Mouse (Mus musculus): ENCODE measurements around the gene Schip1. TPM values are rescaled to one million over a fixed set of nuclear protein-coding genes. Genes with fewer than 3 reads are reported as not detected.
A peak's percentile ranks its signal among the peaks of the same experiment; 100 is the strongest.

The Schip1 gene
- polyA plus RNA-seq, 1 experiment from 2014 or later: 152 TPM

DNA sequence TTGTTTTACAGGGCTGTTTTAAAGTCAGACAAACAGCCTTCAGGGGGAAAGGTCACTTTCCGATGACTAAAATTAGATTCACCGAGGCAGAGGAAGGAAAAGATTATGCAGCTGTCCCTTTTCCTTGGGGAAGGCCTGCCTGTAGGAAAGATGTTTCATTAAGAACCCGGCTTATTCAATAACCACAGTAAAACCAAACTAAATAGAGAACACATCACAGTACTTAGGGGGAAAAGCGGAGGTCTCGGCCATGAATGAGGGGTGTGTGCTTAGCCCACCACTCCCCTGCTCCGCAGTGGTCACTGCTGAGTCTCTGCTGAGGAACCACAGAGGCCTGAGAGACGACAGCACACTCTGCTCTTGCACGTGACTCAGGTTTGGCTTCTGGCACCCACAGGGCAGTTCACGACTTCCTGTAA, 522.1 kb downstream of the Schip1 start:
- ATAC-seq (ENCODE audit: low FRiP score, low TSS enrichment) (no peak), DNase-seq (no peak)
- Histone ChIP-seq H3K4me1 (ENCODE audit: control insufficient read depth, insufficient read depth, low read length) (peaks cover 63% of the 10 kb centered on the region), H3K4me2 (ENCODE audit: low read length) (0 out of 2 replicates have a peak overlapping the region, but pooled peaks have one; percentile 6), H3K9ac (replicated peaks; ENCODE audit: low read length) (no peak overlapping the region), H3K4me3 (replicated peaks; ENCODE audit: low read depth, low read length) (no peak overlapping the region), H3K27ac (replicated peaks; ENCODE audit: low read depth, low read length) (peak overlapping the region; percentile 62), H3K36me3 (ENCODE audit: control insufficient read depth, insufficient read depth, low read length) (no peaks in the 10 kb centered on the region), H3K27me3 (ENCODE audit: control insufficient read depth, insufficient read depth, low read length) (no peaks in the 10 kb centered on the region), H3K9me3 (ENCODE audit: control insufficient read depth, low read length) (no peaks in the 10 kb centered on the region)
- WGBS: 27% methylated on average over 9 of the region's 9 CpGs

DNA sequence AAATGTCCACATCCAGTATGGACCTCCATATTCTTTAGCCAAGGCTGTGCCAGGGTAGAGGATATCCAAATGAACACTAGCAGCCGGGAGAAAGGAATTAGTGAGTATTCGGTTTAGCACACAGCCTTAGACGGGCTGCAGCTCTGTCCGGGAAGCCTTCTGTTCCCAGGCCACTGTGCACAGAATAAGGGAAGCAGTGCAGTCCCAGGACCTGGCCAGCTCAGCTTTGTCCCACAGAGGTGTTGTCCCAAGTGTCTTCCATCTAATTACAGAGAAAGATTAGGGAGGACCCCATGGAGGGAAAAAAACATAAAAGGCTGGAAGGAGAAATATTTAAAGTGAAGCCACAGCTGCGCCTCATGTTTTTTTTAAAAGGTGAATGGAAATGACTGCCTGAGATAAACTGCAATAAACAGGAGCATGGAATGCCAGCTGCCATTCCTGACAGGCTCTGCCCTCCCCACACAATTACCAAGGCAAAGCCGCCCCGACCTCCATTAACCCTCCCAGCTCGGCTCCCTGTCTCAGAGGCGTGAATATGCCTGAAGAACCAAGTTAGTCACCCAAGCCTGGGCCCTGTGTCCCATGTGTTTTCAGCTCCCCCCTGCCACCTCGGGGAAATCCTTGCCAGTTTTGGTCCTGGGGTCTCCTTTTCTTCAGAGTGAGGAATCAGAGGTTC, 523.1 kb downstream of the Schip1 start:
- Histone ChIP-seq H3K36me3 (ENCODE audit: control insufficient read depth, insufficient read depth, low read length) (no peaks in the 10 kb centered on the region), H3K4me2 (ENCODE audit: low read length) (no peak overlapping the region), H3K9me3 (ENCODE audit: control insufficient read depth, low read length) (no peaks in the 10 kb centered on the region), H3K4me3 (replicated peaks; ENCODE audit: low read depth, low read length) (no peak overlapping the region), H3K27me3 (ENCODE audit: control insufficient read depth, insufficient read depth, low read length) (no peaks in the 10 kb centered on the region), H3K4me1 (ENCODE audit: control insufficient read depth, insufficient read depth, low read length) (peaks cover 63% of the 10 kb centered on the region), H3K9ac (replicated peaks; ENCODE audit: low read length) (no peak overlapping the region), H3K27ac (replicated peaks; ENCODE audit: low read depth, low read length) (peak overlapping the region; percentile 62)
- DNase-seq (no peak), ATAC-seq (ENCODE audit: low FRiP score, low TSS enrichment) (peak; percentile 16; the same call in 1 of the 2 replicates)
- 21% methylated on average over 10 of the region's 10 CpGs for WGBS

DNA sequence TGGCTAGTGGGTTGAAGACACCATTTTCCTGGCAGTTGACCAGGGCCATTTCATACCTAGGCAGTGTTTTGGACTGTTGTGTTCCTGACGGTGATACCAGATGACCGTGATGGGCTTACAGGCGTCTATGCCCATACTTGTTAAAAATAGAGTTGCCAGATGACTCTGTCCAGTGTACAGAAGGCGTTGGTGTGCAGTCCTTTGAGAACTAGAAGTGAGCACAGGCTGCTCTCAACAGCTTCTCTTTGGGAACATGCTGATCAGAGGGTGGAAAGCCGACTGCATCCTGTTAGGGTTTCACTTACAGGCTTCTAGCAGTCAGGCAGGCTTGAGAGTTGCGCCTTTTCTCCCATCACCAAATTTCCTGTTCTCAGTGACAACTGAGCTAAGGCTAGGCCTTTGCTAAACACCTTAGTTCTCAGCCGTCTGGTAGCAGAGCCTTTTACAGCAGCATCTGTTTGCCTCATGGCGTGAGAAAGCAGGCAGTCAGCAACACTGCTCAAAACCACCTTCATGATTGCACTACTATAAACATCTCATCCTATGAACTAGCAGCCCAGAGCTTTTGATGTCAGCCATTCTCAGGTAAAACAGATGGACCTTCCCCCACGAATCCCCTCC, 524.7 kb downstream of the Schip1 start:
- WGBS: 86% methylated on average over 9 of the region's 9 CpGs
- peaks cover 56% of the 10 kb centered on the region for H3K4me1 ChIP-seq (ENCODE audit: control insufficient read depth, insufficient read depth, low read length)

DNA sequence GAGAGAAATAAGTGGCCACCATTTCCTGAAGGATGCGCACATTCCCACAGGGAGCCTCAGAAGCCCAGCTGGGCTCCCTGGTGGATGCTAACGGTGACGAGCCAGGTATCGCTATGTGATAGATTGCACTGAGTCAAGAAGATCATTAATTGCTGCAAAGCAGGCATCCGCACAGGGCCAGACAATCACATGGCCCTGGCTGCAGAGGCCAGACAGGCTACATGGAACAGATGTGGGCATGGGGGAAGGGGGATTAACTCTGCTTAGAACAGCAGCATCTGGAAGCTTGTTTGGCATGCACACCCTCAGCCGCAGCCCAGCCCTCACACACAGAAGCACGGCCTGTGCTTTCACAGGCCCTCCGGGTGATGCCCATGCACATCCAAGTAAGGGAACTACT, 525.8 kb downstream of the Schip1 start:
- H3K27ac ChIP-seq (replicated peaks; ENCODE audit: low read depth, low read length): 0 out of 2 replicates have a peak overlapping the region, but pooled peaks have one; percentile 39
- no peak overlapping the region for H3K9ac ChIP-seq (replicated peaks; ENCODE audit: low read length)
- no peak overlapping the region for H3K4me3 ChIP-seq (replicated peaks; ENCODE audit: low read depth, low read length)
- H3K27me3 ChIP-seq (ENCODE audit: control insufficient read depth, insufficient read depth, low read length): no peaks in the 10 kb centered on the region
- ATAC-seq (ENCODE audit: low FRiP score, low TSS enrichment): no peak
- no peaks in the 10 kb centered on the region for H3K36me3 ChIP-seq (ENCODE audit: control insufficient read depth, insufficient read depth, low read length)
- DNase-seq: no peak
- 50% methylated on average over 8 of the region's 8 CpGs for WGBS
- no peak overlapping the region for H3K4me2 ChIP-seq (ENCODE audit: low read length)
- no peaks in the 10 kb centered on the region for H3K9me3 ChIP-seq (ENCODE audit: control insufficient read depth, low read length)
- H3K4me1 ChIP-seq (ENCODE audit: control insufficient read depth, insufficient read depth, low read length): peaks cover 48% of the 10 kb centered on the region

More for the DNA sequence above, 524.7 kb downstream of the Schip1 start:
- no peak overlapping the region for H3K4me3 ChIP-seq (replicated peaks; ENCODE audit: low read depth, low read length)
- no peaks in the 10 kb centered on the region for H3K36me3 ChIP-seq (ENCODE audit: control insufficient read depth, insufficient read depth, low read length)
- H3K27ac ChIP-seq (replicated peaks; ENCODE audit: low read depth, low read length): no peak overlapping the region
- H3K27me3 ChIP-seq (ENCODE audit: control insufficient read depth, insufficient read depth, low read length): no peaks in the 10 kb centered on the region
- no peak overlapping the region for H3K4me2 ChIP-seq (ENCODE audit: low read length)
- no peaks in the 10 kb centered on the region for H3K9me3 ChIP-seq (ENCODE audit: control insufficient read depth, low read length)
- no peak overlapping the region for H3K9ac ChIP-seq (replicated peaks; ENCODE audit: low read length)
- ATAC-seq (ENCODE audit: low FRiP score, low TSS enrichment) (no peak), DNase-seq (no peak)

DNA sequence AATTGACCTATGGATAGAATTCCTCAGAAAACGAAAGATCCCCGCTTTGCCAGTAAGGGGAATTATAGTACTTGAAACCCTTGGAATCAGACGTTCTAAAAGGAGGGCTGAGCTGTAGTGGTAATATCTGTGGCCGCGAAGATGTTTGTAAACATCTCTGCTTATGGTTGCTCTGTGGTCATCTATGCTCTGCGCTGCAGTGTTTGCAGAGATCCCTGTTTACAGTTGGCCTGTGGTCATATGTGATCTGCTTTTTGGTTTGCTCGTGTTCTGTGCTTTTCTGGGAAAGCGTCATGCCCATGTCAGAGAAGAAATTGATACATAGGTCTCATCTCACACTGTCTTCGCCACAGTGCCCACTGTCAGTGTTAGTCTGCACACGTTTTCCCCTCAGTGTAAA, 528.0 kb downstream of the Schip1 start:
- H3K27me3 ChIP-seq (ENCODE audit: control insufficient read depth, insufficient read depth, low read length): no peaks in the 10 kb centered on the region
- H3K27ac ChIP-seq (replicated peaks; ENCODE audit: low read depth, low read length): no peak overlapping the region
- peaks cover 31% of the 10 kb centered on the region for H3K4me1 ChIP-seq (ENCODE audit: control insufficient read depth, insufficient read depth, low read length)
- H3K36me3 ChIP-seq (ENCODE audit: control insufficient read depth, insufficient read depth, low read length): peaks cover 12% of the 10 kb centered on the region; the same call in 1 of the 2 replicates
- DNase-seq: no peak
- no peak overlapping the region for H3K4me2 ChIP-seq (ENCODE audit: low read length)
- H3K9me3 ChIP-seq (ENCODE audit: control insufficient read depth, low read length): no peaks in the 10 kb centered on the region
- 88% methylated on average over 10 of the region's 10 CpGs for WGBS
- no peak overlapping the region for H3K4me3 ChIP-seq (replicated peaks; ENCODE audit: low read depth, low read length)
- no peak for ATAC-seq (ENCODE audit: low FRiP score, low TSS enrichment)
- no peak overlapping the region for H3K9ac ChIP-seq (replicated peaks; ENCODE audit: low read length)

DNA sequence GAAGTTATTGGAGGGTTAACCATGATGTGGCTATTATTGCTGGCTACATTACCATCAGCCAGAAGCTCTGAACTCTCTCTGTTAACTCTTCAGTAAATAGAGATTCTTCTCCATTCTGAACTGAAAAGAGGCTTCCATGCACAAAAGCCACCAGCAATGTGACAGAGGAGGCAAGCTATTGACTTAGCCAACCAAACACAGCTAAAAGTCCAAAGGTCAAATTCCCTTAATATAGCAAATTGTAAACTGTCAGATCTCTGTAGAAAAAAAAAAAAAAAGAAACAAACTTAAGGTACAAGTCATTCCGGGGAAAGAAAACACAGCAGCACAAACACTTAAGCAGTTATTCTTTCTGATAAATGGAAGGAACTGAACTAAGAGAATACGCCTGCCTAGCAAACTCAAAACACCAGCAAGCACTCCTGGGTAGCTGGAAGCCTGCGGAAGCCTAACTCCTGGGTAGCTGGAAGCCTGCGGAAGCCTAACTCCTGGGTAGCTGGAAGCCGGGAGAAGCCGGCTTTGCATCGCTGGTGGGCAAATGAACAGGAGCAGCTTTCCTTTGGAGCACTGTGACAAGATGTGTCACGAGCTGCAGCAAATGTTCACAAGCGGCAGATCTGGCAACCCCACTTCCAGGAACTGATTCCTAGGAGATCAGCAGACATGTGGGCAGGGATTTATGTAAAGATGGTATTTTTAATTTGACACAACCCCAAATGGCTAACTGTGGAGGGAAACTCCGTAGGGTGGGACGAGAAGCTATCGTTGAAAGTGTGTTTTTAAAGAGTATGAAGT, 528.7 kb downstream of the Schip1 start:
- H3K4me1 ChIP-seq (ENCODE audit: control insufficient read depth, insufficient read depth, low read length): peaks cover 26% of the 10 kb centered on the region
- no peaks in the 10 kb centered on the region for H3K9me3 ChIP-seq (ENCODE audit: control insufficient read depth, low read length)
- H3K36me3 ChIP-seq (ENCODE audit: control insufficient read depth, insufficient read depth, low read length): peaks cover 12% of the 10 kb centered on the region; the same call in 1 of the 2 replicates
- H3K4me2 ChIP-seq (ENCODE audit: low read length): no peak overlapping the region
- 63% methylated on average over 12 of the region's 12 CpGs for WGBS
- DNase-seq (no peak), ATAC-seq (ENCODE audit: low FRiP score, low TSS enrichment) (no peak)
- H3K27ac ChIP-seq (replicated peaks; ENCODE audit: low read depth, low read length): peak overlapping the region; percentile 45; the same call in 1 of the 2 replicates
- H3K27me3 ChIP-seq (ENCODE audit: control insufficient read depth, insufficient read depth, low read length): no peaks in the 10 kb centered on the region
- no peak overlapping the region for H3K9ac ChIP-seq (replicated peaks; ENCODE audit: low read length)
- H3K4me3 ChIP-seq (replicated peaks; ENCODE audit: low read depth, low read length): no peak overlapping the region

DNA sequence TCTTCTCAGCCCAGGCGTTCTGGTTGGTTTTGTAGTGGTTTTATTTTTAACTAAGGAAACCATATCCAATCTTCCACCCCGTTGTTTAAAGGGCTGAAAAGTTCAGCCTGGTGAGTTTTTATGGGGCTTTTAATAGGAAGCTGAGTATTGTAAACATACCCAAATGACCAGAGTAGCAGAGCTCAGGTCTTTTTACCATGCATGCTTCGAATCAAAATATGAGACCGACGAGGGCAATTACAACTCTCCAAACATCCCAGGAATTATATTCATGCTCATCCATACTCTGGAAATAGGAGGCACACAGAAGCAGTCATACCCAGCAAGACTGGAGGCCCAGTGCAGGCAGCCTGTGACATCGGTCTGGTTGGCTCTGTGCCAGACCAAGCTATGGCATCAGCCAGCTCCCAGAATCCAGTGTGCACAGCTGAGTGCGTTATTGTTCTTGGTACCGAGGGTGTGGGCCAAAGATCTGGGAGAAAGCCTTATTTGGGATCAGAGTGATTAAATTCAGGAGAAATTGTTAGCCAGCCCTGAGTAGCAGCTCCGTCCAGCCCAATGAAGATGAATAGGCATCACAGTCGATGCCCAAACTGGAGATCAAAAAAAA, 530.8 kb downstream of the Schip1 start:
- Histone ChIP-seq H3K4me1 (ENCODE audit: control insufficient read depth, insufficient read depth, low read length) (peaks cover 17% of the 10 kb centered on the region; the same call in 1 of the 2 replicates), H3K36me3 (ENCODE audit: control insufficient read depth, insufficient read depth, low read length) (peaks cover 14% of the 10 kb centered on the region; the same call in 1 of the 2 replicates), H3K4me2 (ENCODE audit: low read length) (no peak overlapping the region), H3K9me3 (ENCODE audit: control insufficient read depth, low read length) (no peaks in the 10 kb centered on the region), H3K4me3 (replicated peaks; ENCODE audit: low read depth, low read length) (no peak overlapping the region), H3K27me3 (ENCODE audit: control insufficient read depth, insufficient read depth, low read length) (no peaks in the 10 kb centered on the region), H3K27ac (replicated peaks; ENCODE audit: low read depth, low read length) (no peak overlapping the region), H3K9ac (replicated peaks; ENCODE audit: low read length) (no peak overlapping the region)
- ATAC-seq (ENCODE audit: low FRiP score, low TSS enrichment) (no peak), DNase-seq (no peak)
- WGBS: 82% methylated on average over 10 of the region's 10 CpGs

DNA sequence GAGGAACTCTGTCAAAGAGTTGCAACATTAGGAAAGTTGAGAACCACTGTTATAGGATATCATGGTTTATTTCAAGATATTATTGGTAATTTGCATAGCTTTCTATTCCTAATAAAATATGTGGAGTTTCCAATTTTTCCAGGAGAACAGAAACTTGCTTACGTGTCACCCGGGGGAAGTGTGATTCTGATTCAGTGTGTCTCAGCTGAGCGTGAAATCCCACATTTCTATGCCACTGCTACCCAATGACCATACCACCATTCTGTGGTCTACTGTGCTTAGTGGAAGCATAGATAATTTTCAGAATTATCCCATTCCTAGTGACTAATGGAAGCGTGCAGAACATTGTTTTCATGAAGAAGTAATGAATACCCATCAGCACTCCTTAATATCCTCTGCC, 532.3 kb downstream of the Schip1 start:
- Histone ChIP-seq H3K4me1 (ENCODE audit: control insufficient read depth, insufficient read depth, low read length) (peaks cover 12% of the 10 kb centered on the region; the same call in 1 of the 2 replicates), H3K4me3 (replicated peaks; ENCODE audit: low read depth, low read length) (no peak overlapping the region), H3K27ac (replicated peaks; ENCODE audit: low read depth, low read length) (no peak overlapping the region), H3K9me3 (ENCODE audit: control insufficient read depth, low read length) (no peaks in the 10 kb centered on the region), H3K4me2 (ENCODE audit: low read length) (no peak overlapping the region), H3K36me3 (ENCODE audit: control insufficient read depth, insufficient read depth, low read length) (peaks cover 14% of the 10 kb centered on the region; the same call in 1 of the 2 replicates), H3K27me3 (ENCODE audit: control insufficient read depth, insufficient read depth, low read length) (no peaks in the 10 kb centered on the region), H3K9ac (replicated peaks; ENCODE audit: low read length) (no peak overlapping the region)
- DNase-seq: no peak
- ATAC-seq (ENCODE audit: low FRiP score, low TSS enrichment): no peak
- 88% methylated on average over 4 of the region's 4 CpGs for WGBS
